Mouse (Mus musculus) heart, postnatal 14 days (tissue): Measurements from ENCODE around the gene Sox11. TPM values are rescaled to one million over a fixed set of nuclear protein-coding genes. Genes with fewer than 3 reads are reported as not detected.

Source experiments
- DNase-seq, 2 experiments: peaks; one replicate each; pipeline ENCODE4 v3.0.0; 2021 to 2022
- intact Hi-C: fragments of 180-260 bp; cut with DNase I; formaldehyde crosslinking; loops from one replicate; pipeline ENCODE4 v1.15.1; 2025
- total RNA-seq, 2 experiments: library from RNA; stranded (reverse); gene quantifications; 2 replicates each; pipeline ENCODE4 v1.2.3; 2021

Gene Sox11
- total RNA-seq, 2 experiments from 2014 or later, result 0.57 to 0.76 TPM

DNA sequence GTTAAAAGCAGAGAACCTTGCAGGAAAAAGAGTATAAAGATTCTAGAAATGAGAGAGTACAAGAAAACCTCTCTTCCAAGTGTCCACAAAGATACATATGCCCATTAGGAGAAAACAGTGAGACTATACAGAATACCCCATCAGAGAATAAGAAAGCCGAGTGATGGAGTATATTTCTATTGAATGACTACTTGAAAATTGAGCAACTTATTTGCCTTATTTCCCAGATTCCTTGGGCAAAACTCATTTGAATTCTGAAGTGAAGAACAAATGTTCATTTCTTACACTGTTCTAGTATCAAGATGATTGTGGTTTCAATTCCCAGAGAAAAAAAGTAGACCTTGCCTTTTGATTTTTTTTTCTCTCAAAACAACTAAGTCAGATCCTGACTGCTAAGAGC lies 4.9 kb downstream of the Sox11 start:
- intact Hi-C loops, result no loop called here
- no peak for DNase-seq

DNA sequence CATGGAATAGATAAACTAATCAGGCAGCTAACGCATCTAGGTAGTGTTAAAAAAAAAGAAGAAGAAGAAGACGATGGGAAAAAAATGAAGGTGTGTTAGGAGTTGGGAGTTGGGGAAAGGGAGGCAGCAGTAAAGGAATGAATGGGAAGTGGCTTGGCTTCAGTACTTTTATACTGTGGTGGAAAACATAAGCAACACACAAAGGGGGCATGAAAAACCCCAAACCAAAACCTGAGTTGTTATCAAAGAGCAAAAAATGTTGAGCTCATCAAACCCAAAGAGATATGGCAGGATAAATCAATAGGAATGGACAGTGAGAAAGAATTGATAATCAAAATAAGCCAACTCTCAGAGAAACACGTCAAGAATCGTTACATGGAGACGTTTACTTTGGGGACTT lies 5.6 kb downstream of the Sox11 start:
- intact Hi-C loops, result no loop called here
- DNase-seq, result no peak

- DNase-seq, result no peak
- intact Hi-C loops, result no loop called here
These were observed 6.0 kb downstream of the Sox11 start for GRCm38 (mm10) chr12:27336336-27336735.

DNA sequence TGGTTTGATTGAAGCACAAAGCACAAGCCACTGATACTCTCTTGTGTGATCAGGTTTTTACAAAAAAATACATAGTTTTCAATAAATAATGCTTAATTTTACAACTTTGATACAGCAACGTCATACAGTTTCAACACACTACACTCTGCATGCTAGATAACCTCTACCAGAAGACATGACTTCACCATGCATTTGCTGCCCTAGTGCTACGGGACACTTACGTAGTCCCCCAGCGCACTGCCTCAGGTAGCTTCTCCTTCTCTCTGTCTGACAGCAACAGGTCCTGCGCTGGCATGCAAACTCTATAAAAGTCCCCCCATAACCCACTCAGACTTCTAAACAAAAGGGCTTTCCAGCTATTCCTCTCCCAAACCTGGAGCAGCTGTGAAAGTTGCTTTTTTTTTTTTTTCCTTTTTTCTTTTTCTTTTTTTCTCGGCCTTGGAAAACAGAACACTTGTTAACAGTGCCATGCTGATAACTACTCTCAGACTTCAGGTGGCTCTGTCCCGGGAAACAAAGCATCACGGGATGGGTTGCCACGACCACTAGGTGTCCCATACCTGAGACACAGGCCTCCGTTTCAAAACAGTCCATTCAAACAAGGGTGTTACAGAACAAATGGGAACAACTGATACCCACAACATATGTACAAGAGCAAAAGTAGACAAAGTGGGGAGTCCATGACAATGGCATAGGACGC lies 6.9 kb downstream of the Sox11 start:
- intact Hi-C loops, result no loop called here
- DNase-seq, result no peak

- DNase-seq, result no peak
- intact Hi-C loops, result no loop called here
These were observed 8.8 kb downstream of the Sox11 start for GRCm38 (mm10) chr12:27333590-27333989.

GRCm38 (mm10) chr12:27323423-27323822 lies 19.0 kb downstream of the Sox11 start:
- intact Hi-C loops, result no loop called here
- DNase-seq, result no peak

GRCm38 (mm10) chr12:27320705-27321104 lies 21.7 kb downstream of the Sox11 start:
- no peak for DNase-seq
- intact Hi-C loops, result no loop called here

- intact Hi-C loops, result no loop called here
- peak in 1 of 2 experiments; percentile 3 for DNase-seq
These were observed 29.4 kb downstream of the Sox11 start for GRCm38 (mm10) chr12:27312985-27313384.

DNA sequence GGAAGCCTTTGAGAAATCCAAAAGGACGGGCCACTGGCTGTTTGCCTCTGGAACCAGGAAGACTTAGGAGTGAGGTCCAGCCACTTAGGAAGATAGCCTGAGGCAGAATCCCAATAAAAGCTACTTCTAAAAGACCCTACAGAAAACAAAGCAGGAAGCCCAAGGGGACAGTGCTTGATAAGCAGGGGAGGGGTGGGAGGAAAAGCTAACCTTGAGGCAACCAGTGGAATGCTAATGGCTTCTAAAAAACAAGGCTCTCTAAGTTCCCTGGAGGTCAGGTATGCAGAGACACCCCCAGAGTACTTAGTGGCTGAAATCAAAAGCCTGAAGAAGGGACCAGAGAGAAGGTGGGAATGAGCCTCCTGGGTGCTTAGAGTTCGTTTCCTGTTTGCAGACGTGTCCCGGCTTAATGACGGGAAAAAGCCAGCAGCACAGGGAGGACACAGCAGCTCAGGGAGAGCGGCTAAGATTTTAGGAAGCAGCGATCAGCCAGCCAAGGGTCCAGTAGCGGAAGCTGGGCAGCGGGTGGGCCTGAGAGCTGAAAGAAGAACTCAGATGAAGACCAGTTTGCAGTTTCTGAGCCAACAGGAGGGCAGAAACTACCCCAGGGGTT lies 30.4 kb downstream of the Sox11 start:
- intact Hi-C loops, result no loop called here
- DNase-seq, result no peak

DNA sequence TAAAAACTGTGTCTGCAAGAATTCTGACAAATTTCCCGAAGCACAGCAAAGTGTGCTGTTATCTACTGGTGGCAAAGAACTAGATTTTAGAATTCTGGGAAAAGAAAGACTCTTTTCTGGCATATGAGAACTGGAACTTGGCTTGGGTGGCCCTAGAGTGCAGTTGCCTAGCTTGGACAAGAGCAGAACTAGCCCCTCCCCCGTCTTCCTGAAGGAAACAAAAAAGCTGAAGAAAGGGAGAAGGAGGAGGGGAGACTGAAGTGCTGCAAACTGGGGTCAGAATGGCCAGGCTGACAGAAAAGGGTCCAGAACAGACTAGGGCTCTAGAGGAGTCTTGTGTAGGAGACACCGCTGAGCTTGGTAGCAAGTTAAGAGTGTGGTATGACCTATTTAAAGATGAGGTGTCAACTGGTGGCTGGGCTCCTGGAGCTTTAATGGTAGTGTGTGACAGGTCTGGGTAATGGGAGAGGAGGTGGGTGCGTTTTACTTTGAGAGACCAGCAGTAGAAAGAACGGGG lies 31.0 kb downstream of the Sox11 start:
- intact Hi-C loops, result no loop called here
- peak in 1 of 2 experiments; percentile 4 for DNase-seq

DNA sequence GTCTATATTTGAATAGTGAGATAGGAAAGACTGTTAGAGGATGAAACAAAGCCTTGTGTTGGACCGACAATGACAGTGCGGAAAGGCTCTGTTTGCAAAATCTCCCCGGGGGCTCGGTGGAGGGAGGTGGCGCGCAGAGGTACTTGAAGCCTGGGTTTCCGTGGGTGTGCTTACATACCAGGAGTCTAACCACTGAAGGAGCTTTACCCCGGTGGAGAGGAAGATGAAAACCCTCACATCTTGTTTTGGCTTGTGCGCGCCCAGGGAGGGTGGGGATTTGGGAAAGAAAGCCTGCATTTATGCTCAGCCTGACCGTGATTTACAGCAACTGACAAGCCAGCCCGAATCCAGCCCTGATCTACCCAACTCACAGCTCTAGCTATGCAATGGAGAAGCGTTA lies 31.7 kb downstream of the Sox11 start:
- DNase-seq, result no peak
- intact Hi-C loops, result no loop called here

DNA sequence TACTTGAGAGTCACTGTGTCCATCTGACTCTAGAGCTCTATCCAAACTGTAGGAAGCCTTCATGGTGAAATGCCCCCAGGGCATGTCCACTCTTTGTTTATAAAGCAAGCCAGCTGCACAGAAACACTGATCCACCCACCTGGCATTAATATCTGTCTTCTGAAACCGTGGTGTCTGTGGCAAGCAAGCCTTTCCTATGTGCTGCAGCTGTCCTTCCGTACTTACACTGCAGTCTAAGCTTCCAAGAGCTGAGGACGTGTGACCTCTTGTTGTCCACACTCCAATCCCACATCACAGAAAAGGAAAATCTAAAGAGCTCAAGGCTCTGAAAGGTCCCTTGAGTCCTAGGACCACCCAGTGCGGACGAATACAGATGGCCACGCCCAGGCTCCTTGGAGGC lies 32.4 kb downstream of the Sox11 start:
- intact Hi-C loops, result no loop called here
- DNase-seq, result no peak

GRCm38 (mm10) chr12:27304713-27305437 lies 37.5 kb downstream of the Sox11 start:
- no peak for DNase-seq
- intact Hi-C loops, result no loop called here

- no peak for DNase-seq
- intact Hi-C loops, result no loop called here
These were observed 39.2 kb downstream of the Sox11 start for GRCm38 (mm10) chr12:27303190-27303589.

GRCm38 (mm10) chr12:27298721-27299120 lies 43.7 kb downstream of the Sox11 start:
- intact Hi-C loops, result no loop called here

GRCm38 (mm10) chr12:27294191-27294590 lies 48.2 kb downstream of the Sox11 start:
- intact Hi-C loops, result no loop called here
- no peak for DNase-seq

More at GRCm38 (mm10) chr12:27298721-27299120, 43.7 kb downstream of the Sox11 start:
- DNase-seq, result no peak

GRCm38 (mm10) chr12:27293736-27294135 lies 48.6 kb downstream of the Sox11 start:
- DNase-seq, result no peak
- intact Hi-C loops, result no loop called here

GRCm38 (mm10) chr12:27293208-27293607 lies 49.2 kb downstream of the Sox11 start:
- intact Hi-C loops, result no loop called here

More at GRCm38 (mm10) chr12:27293208-27293607, 49.2 kb downstream of the Sox11 start:
- DNase-seq, result no peak
